Mouse (Mus musculus) retina, embryonic 14.5 days (tissue): ENCODE measurements around the gene Alkbh2.

Source experiments
- DNase-seq: peaks from one replicate; pipeline ENCODE4 v3.0.0-alpha.2; 2015; ENCODE audit warnings: low spot score

Alkbh2 gene

DNA sequence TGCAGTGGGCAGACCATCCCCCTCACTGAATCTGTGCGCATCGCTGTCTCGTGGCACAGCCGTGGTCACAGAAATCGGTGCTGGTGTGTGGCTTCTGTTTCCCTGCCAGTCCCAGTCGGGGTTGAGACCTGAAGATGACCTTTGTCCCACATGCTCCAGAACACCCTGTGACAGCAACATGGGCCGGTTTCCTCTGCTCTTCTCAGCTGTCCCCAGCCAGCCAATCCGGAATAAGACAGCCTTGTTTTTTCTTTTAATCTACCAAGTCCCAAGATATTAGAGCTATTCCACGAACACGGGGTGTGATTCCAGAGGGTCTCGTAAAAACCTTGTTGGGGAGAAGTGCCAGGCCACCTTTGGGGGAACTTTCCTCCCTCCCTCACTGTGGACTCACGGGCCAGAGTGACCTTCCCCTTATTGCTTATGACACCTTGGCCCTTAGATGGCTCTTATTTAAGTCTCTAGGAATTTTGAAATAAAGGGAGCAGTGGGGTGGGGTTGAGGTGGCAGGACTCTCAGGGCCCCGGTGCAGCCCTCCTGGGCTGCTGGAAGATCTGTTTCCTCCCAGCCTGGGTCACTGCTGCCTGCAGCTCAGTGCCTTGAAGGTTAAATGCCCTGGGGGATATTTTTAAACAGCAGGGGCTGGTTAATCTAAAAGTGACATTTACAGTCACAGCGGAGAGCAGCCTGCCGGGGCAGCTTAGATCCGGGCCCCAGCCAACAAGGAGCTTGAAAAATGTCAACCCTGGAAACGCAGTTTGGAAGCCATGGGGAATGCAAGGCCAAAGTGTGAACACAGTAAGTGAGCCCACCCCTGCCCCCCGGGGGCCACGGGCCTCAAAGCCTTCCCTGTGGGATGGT is 18.2 kb upstream of the Alkbh2 start, which contains the start of gene Acacb:
Gene Acacb (plus strand): TSS at position 508 of the 861 bp plus-strand sequence.
- DNase-seq, result peak; percentile 13

- DNase-seq, result no peak
These were observed 11.2 kb upstream of the Alkbh2 start for GRCm38 (mm10) chr5:114139175-114139574.

DNA sequence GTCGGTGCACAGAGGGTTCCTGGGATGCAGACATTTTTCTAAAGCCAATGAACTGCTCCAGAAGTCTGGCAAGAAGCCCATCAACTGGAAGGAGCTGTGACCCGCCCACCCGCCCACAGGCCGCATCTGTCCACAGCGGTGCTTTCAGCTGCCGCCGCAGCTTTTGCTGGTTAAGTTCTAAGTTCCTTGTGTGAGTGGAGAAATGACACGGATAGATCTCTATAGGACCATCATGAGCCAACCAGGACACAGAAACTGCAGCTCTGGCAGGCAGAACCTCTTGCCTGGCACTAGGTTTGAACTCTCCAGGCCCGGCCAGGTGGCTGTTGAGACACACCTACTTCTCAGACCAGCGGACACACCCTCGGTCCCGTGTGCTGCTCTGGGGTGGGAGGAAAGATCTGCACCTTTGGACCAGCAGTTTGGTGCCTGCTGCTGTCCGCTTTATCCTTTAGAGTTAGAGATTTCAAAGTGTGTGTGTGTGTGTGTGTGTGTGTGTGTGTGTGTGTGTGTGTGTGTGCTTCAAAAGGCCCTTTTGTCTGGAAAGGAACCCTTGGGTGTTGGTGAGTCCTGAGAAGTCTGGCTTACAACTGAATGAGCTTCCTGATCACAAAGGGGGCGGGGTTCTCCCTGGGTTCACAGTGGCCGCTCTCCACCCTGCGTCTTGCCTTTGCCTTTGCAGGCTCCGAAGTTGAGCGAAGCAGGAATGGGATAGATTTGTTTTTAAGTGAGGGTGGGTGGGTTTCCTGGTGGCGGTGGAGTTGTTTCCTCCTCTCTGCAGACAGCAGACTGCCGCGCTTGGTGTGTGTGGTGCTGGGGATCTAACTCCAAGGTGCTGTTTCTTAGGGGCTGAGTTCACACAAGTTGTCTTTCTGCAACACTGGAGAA is 10.5 kb upstream of the Alkbh2 start:
- DNase-seq, result no peak

- no peak for DNase-seq
These were observed 9.7 kb upstream of the Alkbh2 start for GRCm38 (mm10) chr5:114137481-114138276.

- no peak for DNase-seq
These were observed 7.5 kb upstream of the Alkbh2 start for GRCm38 (mm10) chr5:114135516-114135915.

- peak; percentile 38 for DNase-seq
These were observed 6.1 kb upstream of the Alkbh2 start for GRCm38 (mm10) chr5:114134091-114134534.

GRCm38 (mm10) chr5:114132841-114133240 is 4.8 kb upstream of the Alkbh2 start:
- no peak for DNase-seq

- DNase-seq, result no peak
These were observed 3.5 kb upstream of the Alkbh2 start for GRCm38 (mm10) chr5:114131521-114131840.

DNA sequence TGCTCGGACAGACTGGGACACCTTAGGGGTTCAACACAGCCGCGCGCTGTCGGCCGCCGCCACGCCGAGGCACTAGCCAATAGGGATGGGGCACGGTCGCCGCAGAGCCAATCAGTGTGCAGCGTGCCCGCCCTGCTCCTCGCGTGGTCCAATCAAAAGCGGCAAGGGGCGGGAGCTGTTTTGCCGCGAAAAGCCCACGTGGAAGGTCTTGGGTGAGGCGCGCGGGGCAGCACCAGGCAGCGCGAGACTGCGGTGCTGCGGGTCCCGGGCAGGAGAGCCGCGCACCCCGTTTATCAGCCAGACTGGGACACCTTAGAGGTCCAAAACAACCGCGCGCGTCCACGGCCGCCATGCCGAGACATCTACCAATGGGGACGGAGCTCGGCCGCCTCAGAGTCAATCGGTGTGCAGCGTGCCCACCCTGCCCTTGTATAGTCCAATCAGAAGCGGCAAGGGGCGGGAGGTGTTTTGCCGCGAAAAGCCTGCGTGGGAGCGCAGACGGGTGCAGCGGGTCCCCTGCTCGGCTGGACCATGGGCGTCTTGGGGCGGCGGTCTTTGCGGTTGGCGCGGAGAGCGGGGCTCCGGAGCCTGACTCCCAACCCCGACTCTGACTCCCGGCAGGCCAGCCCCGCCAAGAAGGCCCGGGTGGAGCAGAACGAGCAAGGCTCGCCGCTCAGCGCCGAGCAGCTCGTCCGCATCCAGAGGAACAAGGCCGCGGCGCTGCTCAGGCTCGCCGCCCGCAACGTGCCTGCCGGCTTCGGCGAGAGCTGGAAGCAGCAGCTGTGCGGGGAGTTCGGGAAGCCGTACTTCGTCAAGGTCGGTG is 2.9 kb upstream of the Alkbh2 start:
- DNase-seq, result peak; percentile 94

DNA sequence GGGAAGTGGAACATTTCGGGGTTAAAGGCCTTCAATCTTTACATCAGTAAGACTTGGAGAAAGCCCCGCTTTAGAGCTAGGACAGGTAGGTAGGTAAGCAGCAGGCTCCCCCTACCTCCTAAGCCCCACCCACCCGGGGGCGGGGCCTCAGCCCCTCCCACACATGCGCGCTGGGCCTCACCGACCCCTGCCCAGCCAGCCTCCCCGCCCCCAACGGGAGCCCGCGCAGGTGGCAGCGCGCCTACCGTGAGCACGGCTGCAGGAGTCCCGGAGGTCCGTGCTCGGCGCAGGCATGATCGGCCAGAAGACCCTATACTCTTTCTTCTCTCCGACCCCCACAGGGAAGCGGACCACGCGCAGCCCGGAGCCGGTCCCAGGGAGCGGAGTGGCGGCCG is 2.2 kb upstream of the Alkbh2 start, which contains the start of gene Ung:
Gene Ung (plus strand): TSS at position 176 of the 395 bp plus-strand sequence.
- DNase-seq, result peak; percentile 79

GRCm38 (mm10) chr5:114129550-114130210 is 1.7 kb upstream of the Alkbh2 start:
- no peak for DNase-seq

DNA sequence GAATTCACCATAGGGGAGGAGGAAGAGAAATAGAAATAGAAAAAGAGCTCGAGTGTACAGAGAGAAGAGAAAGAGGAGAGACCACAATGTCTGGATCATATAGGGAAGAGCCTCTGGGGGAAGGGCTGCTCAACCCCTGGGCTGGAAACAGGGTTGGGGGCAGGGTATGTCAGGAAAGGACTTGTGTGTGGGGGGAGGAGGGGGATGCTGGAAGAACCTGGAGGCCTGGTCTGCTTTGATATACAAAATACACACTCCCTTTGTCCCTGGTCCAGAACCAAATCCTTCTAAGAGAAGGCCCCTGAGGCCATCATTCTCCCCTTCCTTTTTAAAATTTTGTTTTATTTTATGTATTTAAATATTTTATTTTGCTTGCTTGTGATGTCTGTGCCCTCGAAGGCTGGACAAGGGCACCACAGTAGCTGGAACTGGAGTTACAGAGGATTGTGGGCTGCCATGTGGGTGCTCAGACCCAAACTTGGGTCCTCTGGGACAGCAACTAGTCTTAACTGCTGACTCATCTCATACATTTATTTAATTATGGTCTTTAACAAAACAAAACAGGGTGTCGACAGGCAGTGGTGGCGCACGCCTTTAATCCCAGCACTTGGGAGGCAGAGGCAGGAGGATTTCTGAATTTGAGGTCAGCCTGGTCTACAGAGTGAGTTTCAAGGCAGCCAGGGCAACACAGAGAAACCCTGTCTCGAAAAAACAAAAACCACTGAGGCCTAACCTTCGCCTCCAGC is 1.3 kb downstream of the Alkbh2 start:
- no peak for DNase-seq

DNA sequence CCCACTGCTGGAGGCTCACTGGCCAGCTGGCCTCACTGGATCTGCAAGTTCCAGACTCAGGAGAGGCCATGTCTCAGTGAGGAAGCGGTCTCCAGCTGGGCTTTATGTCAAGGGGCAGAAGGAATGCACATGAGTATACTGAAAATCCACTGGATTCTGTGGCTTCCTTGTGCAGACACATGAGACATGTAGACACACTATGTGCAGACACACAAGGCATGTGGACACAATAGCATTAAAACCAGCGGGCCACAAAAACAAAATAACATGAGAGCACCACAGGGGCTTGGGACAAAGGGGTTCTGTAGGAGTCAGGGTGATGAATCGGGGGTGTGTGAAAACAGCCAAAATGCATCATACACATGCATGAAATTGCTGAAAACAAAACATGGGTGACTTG is 2.0 kb downstream of the Alkbh2 start:
- DNase-seq, result no peak

- no peak for DNase-seq
These were observed 8.2 kb downstream of the Alkbh2 start for GRCm38 (mm10) chr5:114119806-114120205.

GRCm38 (mm10) chr5:114116586-114116985 is 11.4 kb downstream of the Alkbh2 start:
- DNase-seq, result no peak

DNA sequence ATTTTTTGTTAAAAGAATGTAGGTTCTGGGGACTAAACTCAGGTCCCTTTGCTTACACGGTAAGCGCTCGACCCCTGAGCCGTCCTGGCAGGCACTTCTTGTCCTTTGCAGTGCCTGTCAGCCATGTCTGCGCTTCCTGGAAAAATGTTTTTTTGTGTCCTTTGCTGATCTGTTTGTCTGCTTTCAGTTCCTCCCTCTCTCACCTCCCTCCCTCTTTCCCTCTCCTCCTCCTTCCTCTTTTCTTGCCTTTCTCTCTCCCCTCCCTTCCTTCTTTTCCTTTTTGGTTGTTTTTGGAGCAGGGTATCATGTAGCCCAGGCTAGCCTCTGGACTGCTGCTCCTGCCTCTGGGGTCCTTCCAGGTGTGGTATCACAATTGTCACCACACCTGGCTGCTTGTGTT is 13.0 kb downstream of the Alkbh2 start:
- no peak for DNase-seq

GRCm38 (mm10) chr5:114113334-114113733 is 14.7 kb downstream of the Alkbh2 start:
- DNase-seq, result no peak

- no peak for DNase-seq
These were observed 21.6 kb downstream of the Alkbh2 start for GRCm38 (mm10) chr5:114106391-114106935.

- DNase-seq, result no peak
These were observed 25.2 kb downstream of the Alkbh2 start for GRCm38 (mm10) chr5:114102807-114103206.

GRCm38 (mm10) chr5:114101873-114102272 is 26.1 kb downstream of the Alkbh2 start:
- no peak for DNase-seq
